Mouse (Mus musculus): ENCODE data around the gene Arl2bp. TPM values are rescaled to one million over a fixed set of nuclear protein-coding genes. Genes with fewer than 3 reads are reported as not detected.

The Arl2bp gene
- total and polyA plus RNA-seq, 3 experiments = 77.2 to 107 (median 84.1) TPM

- intact Hi-C loops (cut with DNase I) = no loop called here
- H3K4me3 ChIP-seq = no peak overlapping the region
Measured at GRCm38 (mm10) chr8:94658031-94658430, 8.4 kb upstream of the Arl2bp start.

GRCm38 (mm10) chr8:94660418-94660817 lies 6.0 kb upstream of the Arl2bp start:
- Histone ChIP-seq H3K27me3 (ENCODE audit: control insufficient read depth, insufficient read depth, low read length) (no peaks in the 10 kb centered on the region), H3K27ac (no peak overlapping the region), H3K4me1 (ENCODE audit: control insufficient read depth, insufficient read depth, low read length) (no peaks in the 10 kb centered on the region), H3K9ac (ENCODE audit: low read depth, low read length) (no peak overlapping the region), H3K36me3 (ENCODE audit: control insufficient read depth, insufficient read depth, low read length) (no peaks in the 10 kb centered on the region; the same call in 1 of the 2 replicates), H3K79me2 (replicated peaks; ENCODE audit: control insufficient read depth, insufficient read depth, low read length) (no peaks in the 10 kb centered on the region), H3K4me3 (no peak overlapping the region)
- DNase-seq = no peak
- WGBS = 95% methylated on average over 4 of the region's 4 CpGs
- intact Hi-C loops (cut with DNase I) = no loop called here
- TF ChIP-seq EP300 (IDR thresholded peaks at IDR 0.05; ENCODE audit: insufficient read depth, low read depth, low read length) (no peak), CTCF (IDR thresholded peaks at IDR 0.05) (no peak), POLR2A (IDR thresholded peaks at IDR 0.05; ENCODE audit: insufficient read depth, low read depth, low read length) (no peak)

More at GRCm38 (mm10) chr8:94658031-94658430, 8.4 kb upstream of the Arl2bp start:
- WGBS = 78% methylated on average over 2 of the region's 2 CpGs
- H3K27me3 ChIP-seq (ENCODE audit: control insufficient read depth, insufficient read depth, low read length) = no peaks in the 10 kb centered on the region
- H3K79me2 ChIP-seq (replicated peaks; ENCODE audit: control insufficient read depth, insufficient read depth, low read length) = no peaks in the 10 kb centered on the region
- TF ChIP-seq POLR2A (IDR thresholded peaks at IDR 0.05; ENCODE audit: insufficient read depth, low read depth, low read length) (no peak), CTCF (IDR thresholded peaks at IDR 0.05) (peak; percentile 54)
- no peak overlapping the region for H3K27ac ChIP-seq
- no peak for DNase-seq
- H3K36me3 ChIP-seq (ENCODE audit: control insufficient read depth, insufficient read depth, low read length) = peaks cover 2% of the 10 kb centered on the region; the same call in 1 of the 2 replicates
- no peaks in the 10 kb centered on the region for H3K4me1 ChIP-seq (ENCODE audit: control insufficient read depth, insufficient read depth, low read length)
- H3K9ac ChIP-seq (ENCODE audit: low read depth, low read length) = no peak overlapping the region

DNA sequence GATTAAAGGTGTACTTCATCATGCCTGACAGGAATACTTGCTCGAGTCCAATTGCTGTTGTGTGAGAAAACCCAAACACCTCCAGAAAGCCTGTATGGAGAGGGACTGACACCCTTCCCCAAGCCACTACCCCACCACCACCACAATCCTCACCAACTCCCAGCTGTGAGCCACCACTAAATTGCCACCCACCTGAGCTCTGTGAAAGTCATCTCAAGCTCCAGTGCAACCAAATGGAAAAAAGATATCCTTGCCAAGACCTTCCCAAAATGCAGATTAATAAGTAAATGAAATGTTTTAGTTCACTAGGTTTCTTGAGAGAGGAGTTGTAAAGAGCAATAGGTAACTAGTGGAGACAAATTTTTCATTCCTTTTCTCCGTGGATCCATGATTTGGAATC lies 1.7 kb upstream of the Arl2bp start:
- Histone ChIP-seq H3K9ac (ENCODE audit: low read depth, low read length) (no peak overlapping the region), H3K4me1 (ENCODE audit: control insufficient read depth, insufficient read depth, low read length) (peaks cover 1% of the 10 kb centered on the region; the same call in 1 of the 2 replicates), H3K79me2 (replicated peaks; ENCODE audit: control insufficient read depth, insufficient read depth, low read length) (no peaks in the 10 kb centered on the region), H3K27ac (no peak overlapping the region), H3K36me3 (ENCODE audit: control insufficient read depth, insufficient read depth, low read length) (0 out of 2 replicates have a peak, but pooled peaks cover 2% of the 10 kb centered on the region), H3K27me3 (ENCODE audit: control insufficient read depth, insufficient read depth, low read length) (no peaks in the 10 kb centered on the region), H3K4me3 (no peak overlapping the region)
- 72% methylated on average over 2 of the region's 2 CpGs for WGBS
- no peak for TF ChIP-seq EP300 (IDR thresholded peaks at IDR 0.05; ENCODE audit: insufficient read depth, low read depth, low read length)
- no peak for TF ChIP-seq POLR2A (IDR thresholded peaks at IDR 0.05; ENCODE audit: insufficient read depth, low read depth, low read length)
- TF ChIP-seq CTCF (IDR thresholded peaks at IDR 0.05) = no peak
- intact Hi-C loops (cut with DNase I) = loop anchor here (2.0 kb wide), 1 partner anchor 62 kb away; no protein-coding TSS in a partner anchor
- DNase-seq = no peak

GRCm38 (mm10) chr8:94674384-94674783 lies 8.0 kb downstream of the Arl2bp start:
- no peaks in the 10 kb centered on the region for H3K27me3 ChIP-seq (ENCODE audit: control insufficient read depth, insufficient read depth, low read length)
- no peaks in the 10 kb centered on the region for H3K79me2 ChIP-seq (replicated peaks; ENCODE audit: control insufficient read depth, insufficient read depth, low read length)
- TF ChIP-seq POLR2A (IDR thresholded peaks at IDR 0.05; ENCODE audit: insufficient read depth, low read depth, low read length) (no peak), CTCF (IDR thresholded peaks at IDR 0.05) (no peak), EP300 (IDR thresholded peaks at IDR 0.05; ENCODE audit: insufficient read depth, low read depth, low read length) (no peak)
- peaks cover 4% of the 10 kb centered on the region; the same call in 1 of the 2 replicates for H3K36me3 ChIP-seq (ENCODE audit: control insufficient read depth, insufficient read depth, low read length)
- no peak for DNase-seq
- H3K4me3 ChIP-seq = no peak overlapping the region
- intact Hi-C loops (cut with DNase I) = no loop called here
- H3K4me1 ChIP-seq (ENCODE audit: control insufficient read depth, insufficient read depth, low read length) = peaks cover 1% of the 10 kb centered on the region; the same call in 1 of the 2 replicates
- WGBS = 55% methylated on average over 5 of the region's 5 CpGs
- H3K9ac ChIP-seq (ENCODE audit: low read depth, low read length) = no peak overlapping the region
- H3K27ac ChIP-seq = peak overlapping the region; percentile 27; the same call in 1 of the 2 replicates

DNA sequence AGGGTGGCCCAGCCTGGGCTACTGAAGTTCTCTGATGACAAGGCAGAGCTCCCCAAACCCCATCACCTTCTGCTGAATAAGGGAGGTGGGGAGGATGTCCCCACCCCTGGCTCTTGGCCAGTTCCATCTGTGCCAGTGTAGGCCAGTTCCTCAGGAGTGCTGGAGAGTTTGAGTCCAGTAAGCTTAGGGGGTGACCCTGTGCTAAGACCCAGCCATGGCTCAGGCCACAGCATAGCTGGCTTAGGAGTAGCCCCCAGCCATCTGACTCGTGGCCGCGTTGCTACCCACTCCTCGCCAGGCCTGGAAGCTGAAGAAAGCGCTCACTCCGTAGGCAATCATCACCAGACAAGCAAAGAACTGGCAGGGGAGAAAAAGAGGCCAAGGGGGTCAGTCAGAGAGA lies 9.5 kb downstream of the Arl2bp start:
- WGBS = 85% methylated on average over 6 of the region's 6 CpGs
- Histone ChIP-seq H3K27ac (no peak overlapping the region), H3K4me3 (no peak overlapping the region), H3K9ac (ENCODE audit: low read depth, low read length) (no peak overlapping the region), H3K27me3 (ENCODE audit: control insufficient read depth, insufficient read depth, low read length) (no peaks in the 10 kb centered on the region), H3K36me3 (ENCODE audit: control insufficient read depth, insufficient read depth, low read length) (peaks cover 4% of the 10 kb centered on the region; the same call in 1 of the 2 replicates), H3K79me2 (replicated peaks; ENCODE audit: control insufficient read depth, insufficient read depth, low read length) (no peaks in the 10 kb centered on the region), H3K4me1 (ENCODE audit: control insufficient read depth, insufficient read depth, low read length) (peaks cover 1% of the 10 kb centered on the region; the same call in 1 of the 2 replicates)
- TF ChIP-seq CTCF (IDR thresholded peaks at IDR 0.05) (no peak), POLR2A (IDR thresholded peaks at IDR 0.05; ENCODE audit: insufficient read depth, low read depth, low read length) (no peak), EP300 (IDR thresholded peaks at IDR 0.05; ENCODE audit: insufficient read depth, low read depth, low read length) (no peak)
- DNase-seq = no peak
- intact Hi-C loops (cut with DNase I) = no loop called here

GRCm38 (mm10) chr8:94678582-94678981 lies 12.2 kb downstream of the Arl2bp start:
- H3K36me3 ChIP-seq (ENCODE audit: control insufficient read depth, insufficient read depth, low read length) = peaks cover 4% of the 10 kb centered on the region; the same call in 1 of the 2 replicates
- TF ChIP-seq POLR2A (IDR thresholded peaks at IDR 0.05; ENCODE audit: insufficient read depth, low read depth, low read length) = no peak
- no peak for TF ChIP-seq CTCF (IDR thresholded peaks at IDR 0.05)
- no peak for TF ChIP-seq EP300 (IDR thresholded peaks at IDR 0.05; ENCODE audit: insufficient read depth, low read depth, low read length)
- no peaks in the 10 kb centered on the region for H3K79me2 ChIP-seq (replicated peaks; ENCODE audit: control insufficient read depth, insufficient read depth, low read length)
- peak overlapping the region; percentile 84 for H3K27ac ChIP-seq
- H3K9ac ChIP-seq (ENCODE audit: low read depth, low read length) = no peak overlapping the region
- H3K27me3 ChIP-seq (ENCODE audit: control insufficient read depth, insufficient read depth, low read length) = no peaks in the 10 kb centered on the region
- WGBS = 37% methylated on average over 9 of the region's 9 CpGs
- H3K4me3 ChIP-seq = no peak overlapping the region
- H3K4me1 ChIP-seq (ENCODE audit: control insufficient read depth, insufficient read depth, low read length) = peaks cover 5% of the 10 kb centered on the region
- intact Hi-C loops (cut with DNase I) = no loop called here
- DNase-seq = peak in 1 of 2 experiments; percentile 38

All from heart, adult 2 months (tissue).